Comparison of ENCODE assay signal across 12 mouse cellular contexts in genomic region chr10:127924597-127925378, GRCm38 (mm10). TPM values are rescaled to one million over a fixed set of nuclear protein-coding genes. Genes with fewer than 3 reads are reported as not detected.
A peak's percentile ranks its signal among the peaks of the same experiment; 100 is the strongest.
DNase-seq lines count a peak whose midpoint lies in the region; ATAC-seq and TF ChIP-seq lines count a peak whose summit lies in the region.
"Had no signal": no experiment of that assay in that cellular context is flagged by ENCODE, and none has a peak within 500 bp of the region (broad histone marks: within the 10 kb centered on the region; RNA-seq: fewer than 3 reads in every experiment).

No protein-coding gene starts in this region.

- no peaks in the 10 kb centered on the region for H3K36me3 ChIP-seq in forebrain, postnatal 0 days (ENCODE audit: insufficient read depth)
- no peaks in the 10 kb centered on the region for H3K36me3 ChIP-seq in forebrain, embryonic 10.5 days (replicated peaks)
- no peaks in the 10 kb centered on the region for H3K36me3 ChIP-seq in lung, postnatal 0 days (ENCODE audit: insufficient read depth, low read length)
- H3K36me3 ChIP-seq in intestine, embryonic 14.5 days (ENCODE audit: control insufficient read depth, insufficient read depth, low read length), result no peaks in the 10 kb centered on the region
- H3K36me3 ChIP-seq in stomach, embryonic 14.5 days (ENCODE audit: control insufficient read depth, insufficient read depth, low read length), result no peaks in the 10 kb centered on the region

- H3K27ac ChIP-seq in forebrain, postnatal 0 days (ENCODE audit: low read depth, low read length), result no peak overlapping the region
- no peak overlapping the region for H3K27ac ChIP-seq in forebrain, embryonic 10.5 days
- no peak overlapping the region for H3K27ac ChIP-seq in lung, postnatal 0 days (ENCODE audit: low read length)
- H3K27ac ChIP-seq in intestine, embryonic 14.5 days (ENCODE audit: low read depth), result peak overlapping the region; percentile 23; the same call in 1 of the 2 replicates
- 0 out of 2 replicates have a peak overlapping the region, but pooled peaks have one; percentile 21 for H3K27ac ChIP-seq in stomach, embryonic 14.5 days (ENCODE audit: low read length)

- ATAC-seq in forebrain, postnatal 0 days, result peak; percentile 79
- peak; percentile 48; the same call in 1 of the 2 replicates for ATAC-seq in lung, postnatal 0 days
- ATAC-seq in intestine, embryonic 14.5 days (replicated peaks; ENCODE audit: low FRiP score, low TSS enrichment, low read depth), result no peak
- no peak for ATAC-seq in stomach, embryonic 14.5 days (ENCODE audit: insufficient number of reproducible peaks, insufficient read depth, low FRiP score, low read depth)

- no peak overlapping the region for H3K4me2 ChIP-seq in forebrain, postnatal 0 days (ENCODE audit: low read depth)
- H3K4me2 ChIP-seq in lung, postnatal 0 days (replicated peaks; ENCODE audit: low read depth, low read length), result no peak overlapping the region
- no peak overlapping the region for H3K4me2 ChIP-seq in intestine, embryonic 14.5 days (ENCODE audit: low read length)
- no peak overlapping the region for H3K4me2 ChIP-seq in stomach, embryonic 14.5 days (replicated peaks; ENCODE audit: low read depth, low read length)

- H3K9ac ChIP-seq in forebrain, postnatal 0 days, result no peak overlapping the region
- no peak overlapping the region for H3K9ac ChIP-seq in lung, postnatal 0 days (replicated peaks; ENCODE audit: low read depth)
- no peak overlapping the region for H3K9ac ChIP-seq in intestine, embryonic 14.5 days (ENCODE audit: low read length)
- H3K9ac ChIP-seq in stomach, embryonic 14.5 days (replicated peaks; ENCODE audit: low read depth, low read length), result no peak overlapping the region

- TF ChIP-seq CTCF in forebrain, postnatal 0 days (IDR thresholded peaks at IDR 0.05; ENCODE audit: low read depth), result no peak
- no peak for TF ChIP-seq CTCF in lung, postnatal 0 days (IDR thresholded peaks at IDR 0.05)
- TF ChIP-seq CTCF in lung, adult 2 months (IDR thresholded peaks at IDR 0.05; ENCODE audit: insufficient read depth, low read length), result no peak

- no peak overlapping the region for H3K4me3 ChIP-seq in forebrain, postnatal 0 days (ENCODE audit: low read depth, low read length)
- H3K4me3 ChIP-seq in forebrain, embryonic 10.5 days, result no peak overlapping the region
- no peak overlapping the region for H3K4me3 ChIP-seq in lung, postnatal 0 days (ENCODE audit: low read depth, low read length)
- H3K4me3 ChIP-seq in lung, adult 2 months (replicated peaks; ENCODE audit: extremely low read depth, low read depth, low read length), result no peak overlapping the region
- H3K4me3 ChIP-seq in intestine, embryonic 14.5 days (ENCODE audit: low read depth, low read length), result no peak overlapping the region
- H3K4me3 ChIP-seq in stomach, embryonic 14.5 days (ENCODE audit: low read depth, low read length), result no peak overlapping the region

- H3K4me1 ChIP-seq in forebrain, postnatal 0 days (ENCODE audit: insufficient read depth), result no peaks in the 10 kb centered on the region
- H3K4me1 ChIP-seq in forebrain, embryonic 10.5 days, result peaks cover 8% of the 10 kb centered on the region; the same call in 1 of the 2 replicates
- H3K4me1 ChIP-seq in lung, postnatal 0 days (ENCODE audit: insufficient read depth, low read depth, low read length), result no peaks in the 10 kb centered on the region
- H3K4me1 ChIP-seq in lung, adult 2 months (ENCODE audit: control insufficient read depth, insufficient read depth, low read length), result no peaks in the 10 kb centered on the region
- no peaks in the 10 kb centered on the region for H3K4me1 ChIP-seq in intestine, embryonic 14.5 days (replicated peaks; ENCODE audit: control insufficient read depth, insufficient read depth, low read length)
- 0 out of 2 replicates have a peak, but pooled peaks cover 4% of the 10 kb centered on the region for H3K4me1 ChIP-seq in stomach, embryonic 14.5 days (ENCODE audit: control insufficient read depth, insufficient read depth, low read length)

- 61% methylated on average over 7 of the region's 7 CpGs for WGBS in forebrain, postnatal 0 days
- WGBS in forebrain, embryonic 10.5 days, result 72% methylated on average over 7 of the region's 7 CpGs
- WGBS in lung, postnatal 0 days, result 46% methylated on average over 7 of the region's 7 CpGs
- 58% methylated on average over 7 of the region's 7 CpGs for WGBS in lung, adult 2 months
- WGBS in intestine, embryonic 14.5 days, result 62% methylated on average over 7 of the region's 7 CpGs
- 64% methylated on average over 7 of the region's 7 CpGs for WGBS in stomach, embryonic 14.5 days

- no peaks in the 10 kb centered on the region for H3K9me3 ChIP-seq in forebrain, postnatal 0 days (ENCODE audit: low read length)
- peaks cover 3% of the 10 kb centered on the region; the same call in 1 of the 2 replicates for H3K9me3 ChIP-seq in forebrain, embryonic 10.5 days
- H3K9me3 ChIP-seq in lung, postnatal 0 days (ENCODE audit: low read length), result no peaks in the 10 kb centered on the region
- no peaks in the 10 kb centered on the region for H3K9me3 ChIP-seq in intestine, embryonic 14.5 days (ENCODE audit: control insufficient read depth, low read length)
- no peaks in the 10 kb centered on the region for H3K9me3 ChIP-seq in stomach, embryonic 14.5 days (ENCODE audit: control insufficient read depth, low read depth, low read length)

- DNase-seq in forebrain, postnatal 0 days, result peak; percentile 74
- no peak for DNase-seq in forebrain, embryonic 10.5 days (ENCODE audit: extremely low spot score, low spot score)
- DNase-seq in lung, postnatal 0 days (ENCODE audit: low spot score), result peak; percentile 9
- DNase-seq in lung, adult 2 months, result no peak
- no peak for DNase-seq in intestine, embryonic 14.5 days (ENCODE audit: low spot score)
- no peak for DNase-seq in thymus, postnatal 14 days
- no peak for DNase-seq in urinary bladder, postnatal 36 days (ENCODE audit: low spot score in 2 of 2)
- DNase-seq: heart, postnatal 14 days had no signal

- no peak for TF ChIP-seq EP300 in lung, postnatal 0 days (IDR thresholded peaks at IDR 0.05)

- TF ChIP-seq POLR2A in lung, adult 2 months (IDR thresholded peaks at IDR 0.05; ENCODE audit: borderline replicate concordance, extremely low read depth, low read depth, low read length), result no peak

- no peaks in the 10 kb centered on the region for H3K27me3 ChIP-seq in forebrain, postnatal 0 days (ENCODE audit: insufficient read depth, low read length)
- H3K27me3 ChIP-seq in forebrain, embryonic 10.5 days (ENCODE audit: poor library complexity, severe bottlenecking), result no peaks in the 10 kb centered on the region
- H3K27me3 ChIP-seq in lung, postnatal 0 days (replicated peaks; ENCODE audit: insufficient read depth, low read length), result no peaks in the 10 kb centered on the region
- no peaks in the 10 kb centered on the region for H3K27me3 ChIP-seq in intestine, embryonic 14.5 days (replicated peaks; ENCODE audit: control insufficient read depth, insufficient read depth, low read length)
- H3K27me3 ChIP-seq in stomach, embryonic 14.5 days (ENCODE audit: control insufficient read depth, insufficient read depth, low read length), result no peaks in the 10 kb centered on the region

RNA-seq across cellular contexts. Expression of gene Sdr9c7, which starts 26.5 kb away (rescaled TPM):
- not detected in 2 replicates for total RNA-seq in forebrain, postnatal 0 days (2014; rRNA removed)
- not detected in 2 replicates for polyA plus RNA-seq in forebrain, postnatal 0 days (2015; fragmentation: Nextera tagmentation; extraction: Ambion mirVana)
- not detected in 2 replicates for polyA plus RNA-seq in forebrain, embryonic 10.5 days (2016; fragmentation: Nextera tagmentation; extraction: Ambion mirVana)
- polyA plus RNA-seq in lung, postnatal 0 days (2015; fragmentation: Nextera tagmentation; extraction: Ambion mirVana), result not detected in 2 replicates
- polyA plus RNA-seq in lung, adult 2 months (2012; rRNA removed), result 2.9 TPM in 1 of 2 replicates, not detected in the other
- not detected in 2 replicates for polyA plus RNA-seq in intestine, embryonic 14.5 days (2014; fragmentation: Nextera tagmentation; extraction: Ambion mirVana)
- not detected in 2 replicates for polyA plus RNA-seq in stomach, embryonic 14.5 days (2014; fragmentation: Nextera tagmentation; extraction: Ambion mirVana)
- total RNA-seq: common myeloid progenitor, adult 5-6 weeks; gastrocnemius, adult 18-20 months had no signal
- polyA plus RNA-seq: midbrain, postnatal 0 days had no signal

RNA-seq across cellular contexts. Expression of gene Rdh7, which starts 36.2 kb away (rescaled TPM):
- total RNA-seq in forebrain, postnatal 0 days (2014; rRNA removed), result not detected in 2 replicates
- polyA plus RNA-seq in forebrain, postnatal 0 days (2015; fragmentation: Nextera tagmentation; extraction: Ambion mirVana), result not detected in 2 replicates
- not detected in 2 replicates for polyA plus RNA-seq in forebrain, embryonic 10.5 days (2016; fragmentation: Nextera tagmentation; extraction: Ambion mirVana)
- not detected in 2 replicates for polyA plus RNA-seq in lung, postnatal 0 days (2015; fragmentation: Nextera tagmentation; extraction: Ambion mirVana)
- 0.12 and 0.72 TPM in 2 replicates for polyA plus RNA-seq in lung, adult 2 months (2012; rRNA removed)
- polyA plus RNA-seq in intestine, embryonic 14.5 days (2014; fragmentation: Nextera tagmentation; extraction: Ambion mirVana), result 0.14 TPM in 1 of 2 replicates, not detected in the other
- polyA plus RNA-seq in stomach, embryonic 14.5 days (2014; fragmentation: Nextera tagmentation; extraction: Ambion mirVana), result not detected in 2 replicates
- total RNA-seq: common myeloid progenitor, adult 5-6 weeks; heart, postnatal 14 days; midbrain, postnatal 0 days had no signal
- polyA plus RNA-seq: midbrain, postnatal 0 days had no signal

RNA-seq across cellular contexts. Expression of gene Rdh16f2, which starts 58.5 kb away (rescaled TPM):
- not detected in 2 replicates for total RNA-seq in forebrain, postnatal 0 days (2014; rRNA removed)
- polyA plus RNA-seq in forebrain, postnatal 0 days (2015; fragmentation: Nextera tagmentation; extraction: Ambion mirVana), result not detected in 2 replicates
- not detected in 2 replicates for polyA plus RNA-seq in forebrain, embryonic 10.5 days (2016; fragmentation: Nextera tagmentation; extraction: Ambion mirVana)
- not detected in 2 replicates for polyA plus RNA-seq in lung, postnatal 0 days (2015; fragmentation: Nextera tagmentation; extraction: Ambion mirVana)
- not detected in 2 replicates for polyA plus RNA-seq in lung, adult 2 months (2012; rRNA removed)
- polyA plus RNA-seq in intestine, embryonic 14.5 days (2014; fragmentation: Nextera tagmentation; extraction: Ambion mirVana), result 0.14 TPM in 1 of 2 replicates, not detected in the other
- not detected in 2 replicates for polyA plus RNA-seq in stomach, embryonic 14.5 days (2014; fragmentation: Nextera tagmentation; extraction: Ambion mirVana)
- total RNA-seq: common myeloid progenitor, adult 5-6 weeks; gastrocnemius, adult 18-20 months; heart, postnatal 14 days; midbrain, postnatal 0 days had no signal
- polyA plus RNA-seq: midbrain, postnatal 0 days had no signal

Comparison
In these comparisons a context has a peak if more than half of its experiments do, and no peak if none do; other contexts are left out.
1. DNase-seq: peak in forebrain, postnatal 0 days (single experiment) and lung, postnatal 0 days (single experiment); none in forebrain, embryonic 10.5 days (single experiment), lung, adult 2 months (single experiment), intestine, embryonic 14.5 days (single experiment), thymus, postnatal 14 days (single experiment) and urinary bladder, postnatal 36 days (0 of 2).
2. ATAC-seq: peak in forebrain, postnatal 0 days (single experiment) and lung, postnatal 0 days (single experiment); none in intestine, embryonic 14.5 days (single experiment) and stomach, embryonic 14.5 days (single experiment).
3. H3K27ac ChIP-seq: peak in intestine, embryonic 14.5 days (single experiment) and stomach, embryonic 14.5 days (single experiment); none in forebrain, postnatal 0 days (single experiment), forebrain, embryonic 10.5 days (single experiment) and lung, postnatal 0 days (single experiment).